Mouse (Mus musculus): ENCODE data around the gene Guca1a. TPM values are rescaled to one million over a fixed set of nuclear protein-coding genes. Genes with fewer than 3 reads are reported as not detected.
"Not testable (repeated sequence)": the region's sequence is repeated elsewhere in the genome, so short reads cannot be mapped to it uniquely, and the experiment has no call there.

The Guca1a gene
- polyA plus RNA-seq, 1 experiment from 2014 or later = 6.7 TPM

- Histone ChIP-seq H3K4me1 (replicated peaks; ENCODE audit: control insufficient read depth, insufficient read depth) (no peaks in the 10 kb centered on the region), H3K9me3 (ENCODE audit: control insufficient read depth, low read length) (no peaks in the 10 kb centered on the region), H3K36me3 (ENCODE audit: control insufficient read depth, insufficient read depth, low read length) (no peaks in the 10 kb centered on the region), H3K27me3 (ENCODE audit: control insufficient read depth, insufficient read depth, low read length) (no peaks in the 10 kb centered on the region), H3K4me3 (ENCODE audit: low read depth, low read length) (no peak overlapping the region), H3K9ac (ENCODE audit: low read length) (no peak overlapping the region), H3K27ac (replicated peaks) (peak overlapping the region; percentile 41), H3K4me2 (replicated peaks; ENCODE audit: low read depth) (no peak overlapping the region)
- DNase-seq (ENCODE audit: low spot score) (peak; percentile 61), ATAC-seq (ENCODE audit: low FRiP score, low TSS enrichment) (peak; percentile 52)
- TF ChIP-seq EP300 (optimal IDR thresholded peaks at IDR 0.05) (no peak), CTCF (IDR thresholded peaks at IDR 0.05; ENCODE audit: low read depth) (no peak)
- 58% methylated on average over 6 of the region's 6 CpGs for WGBS
Observed at GRCm38 (mm10) chr17:47424186-47424585, 23.8 kb upstream of the Guca1a start.

- not testable (repeated sequence) for H3K4me1 ChIP-seq (replicated peaks; ENCODE audit: control insufficient read depth, insufficient read depth); ATAC-seq (ENCODE audit: low FRiP score, low TSS enrichment); DNase-seq (ENCODE audit: low spot score); H3K9ac ChIP-seq (ENCODE audit: low read length); H3K27ac ChIP-seq (replicated peaks); H3K4me3 ChIP-seq (ENCODE audit: low read depth, low read length); H3K27me3 ChIP-seq (ENCODE audit: control insufficient read depth, insufficient read depth, low read length); H3K4me2 ChIP-seq (replicated peaks; ENCODE audit: low read depth); H3K36me3 ChIP-seq (ENCODE audit: control insufficient read depth, insufficient read depth, low read length); H3K9me3 ChIP-seq (ENCODE audit: control insufficient read depth, low read length)
- 100% methylated on average over 1 of the region's 1 CpGs for WGBS
Observed at GRCm38 (mm10) chr17:47422616-47423015, 22.2 kb upstream of the Guca1a start.

GRCm38 (mm10) chr17:47421566-47421965, 21.2 kb upstream of the Guca1a start:
- Histone ChIP-seq H3K4me1 (replicated peaks; ENCODE audit: control insufficient read depth, insufficient read depth) (no peaks in the 10 kb centered on the region), H3K4me2 (replicated peaks; ENCODE audit: low read depth) (no peak overlapping the region), H3K9me3 (ENCODE audit: control insufficient read depth, low read length) (no peaks in the 10 kb centered on the region), H3K4me3 (ENCODE audit: low read depth, low read length) (no peak overlapping the region), H3K27ac (replicated peaks) (no peak overlapping the region), H3K9ac (ENCODE audit: low read length) (no peak overlapping the region), H3K36me3 (ENCODE audit: control insufficient read depth, insufficient read depth, low read length) (no peaks in the 10 kb centered on the region), H3K27me3 (ENCODE audit: control insufficient read depth, insufficient read depth, low read length) (no peaks in the 10 kb centered on the region)
- WGBS = 77% methylated on average over 3 of the region's 3 CpGs
- DNase-seq (ENCODE audit: low spot score) (no peak), ATAC-seq (ENCODE audit: low FRiP score, low TSS enrichment) (no peak)
- TF ChIP-seq EP300 (optimal IDR thresholded peaks at IDR 0.05) = no peak
- no peak for TF ChIP-seq CTCF (IDR thresholded peaks at IDR 0.05; ENCODE audit: low read depth)

- no peak overlapping the region for H3K4me3 ChIP-seq (ENCODE audit: low read depth, low read length)
- H3K9me3 ChIP-seq (ENCODE audit: control insufficient read depth, low read length) = no peaks in the 10 kb centered on the region
- no peaks in the 10 kb centered on the region for H3K36me3 ChIP-seq (ENCODE audit: control insufficient read depth, insufficient read depth, low read length)
- H3K9ac ChIP-seq (ENCODE audit: low read length) = no peak overlapping the region
- ATAC-seq (ENCODE audit: low FRiP score, low TSS enrichment) = no peak
- TF ChIP-seq CTCF (IDR thresholded peaks at IDR 0.05; ENCODE audit: low read depth) = no peak
- no peak for TF ChIP-seq EP300 (optimal IDR thresholded peaks at IDR 0.05)
- peak overlapping the region; percentile 49; the same call in 1 of the 2 replicates for H3K27ac ChIP-seq (replicated peaks)
- H3K27me3 ChIP-seq (ENCODE audit: control insufficient read depth, insufficient read depth, low read length) = no peaks in the 10 kb centered on the region
- no peak overlapping the region for H3K4me2 ChIP-seq (replicated peaks; ENCODE audit: low read depth)
- no peak for DNase-seq (ENCODE audit: low spot score)
- no peaks in the 10 kb centered on the region for H3K4me1 ChIP-seq (replicated peaks; ENCODE audit: control insufficient read depth, insufficient read depth)
- 61% methylated on average over 2 of the region's 2 CpGs for WGBS
Observed at GRCm38 (mm10) chr17:47420195-47420594, 19.8 kb upstream of the Guca1a start.

- not testable (repeated sequence) for DNase-seq (ENCODE audit: low spot score); H3K27me3 ChIP-seq (ENCODE audit: control insufficient read depth, insufficient read depth, low read length); H3K27ac ChIP-seq (replicated peaks); H3K9me3 ChIP-seq (ENCODE audit: control insufficient read depth, low read length); H3K4me1 ChIP-seq (replicated peaks; ENCODE audit: control insufficient read depth, insufficient read depth); H3K36me3 ChIP-seq (ENCODE audit: control insufficient read depth, insufficient read depth, low read length); H3K9ac ChIP-seq (ENCODE audit: low read length); ATAC-seq (ENCODE audit: low FRiP score, low TSS enrichment)
- 3% methylated on average over 70 of the region's 74 CpGs for WGBS
- H3K4me3 ChIP-seq (ENCODE audit: low read depth, low read length) = peak overlapping the region; percentile 35
- H3K4me2 ChIP-seq (replicated peaks; ENCODE audit: low read depth) = peak overlapping the region; percentile 47
Observed at GRCm38 (mm10) chr17:47409897-47410861, 9.8 kb upstream of the Guca1a start.

- H3K9me3 ChIP-seq (ENCODE audit: control insufficient read depth, low read length) = no peaks in the 10 kb centered on the region
- H3K27ac ChIP-seq (replicated peaks) = no peak overlapping the region
- no peak for TF ChIP-seq EP300 (optimal IDR thresholded peaks at IDR 0.05)
- TF ChIP-seq CTCF (IDR thresholded peaks at IDR 0.05; ENCODE audit: low read depth) = peak; percentile 82
- H3K36me3 ChIP-seq (ENCODE audit: control insufficient read depth, insufficient read depth, low read length) = no peaks in the 10 kb centered on the region
- H3K4me2 ChIP-seq (replicated peaks; ENCODE audit: low read depth) = no peak overlapping the region
- DNase-seq (ENCODE audit: low spot score) (peak; percentile 79), ATAC-seq (ENCODE audit: low FRiP score, low TSS enrichment) (peak; percentile 69)
- H3K4me1 ChIP-seq (replicated peaks; ENCODE audit: control insufficient read depth, insufficient read depth) = no peaks in the 10 kb centered on the region
- H3K27me3 ChIP-seq (ENCODE audit: control insufficient read depth, insufficient read depth, low read length) = peaks cover 3% of the 10 kb centered on the region; the same call in 1 of the 2 replicates
- H3K4me3 ChIP-seq (ENCODE audit: low read depth, low read length) = no peak overlapping the region
- H3K9ac ChIP-seq (ENCODE audit: low read length) = no peak overlapping the region
- WGBS = 20% methylated on average over 8 of the region's 8 CpGs
Observed at GRCm38 (mm10) chr17:47408558-47408898, 8.1 kb upstream of the Guca1a start.

Measured in stomach, postnatal 0 days (tissue).